Mouse (Mus musculus) liver, adult 2 months (tissue): ENCODE data around the gene Adgrl4.
A peak's percentile ranks its signal among the peaks of the same experiment; 100 is the strongest.

ENCODE experiments used
- CTCF ChIP-seq: fragments of 200-500 bp; IDR thresholded peaks from 2 replicates; pipeline ENCODE4 v1.5.1; 2011; ENCODE audit warnings: low read depth, low read length, control low read depth
- POLR2A ChIP-seq: fragments of 200-500 bp; IDR thresholded peaks from 2 replicates; pipeline ENCODE4 v1.6.1; 2011; ENCODE audit warnings: low read length, control low read depth; ENCODE audit not compliant: insufficient read depth; ENCODE audit errors: extremely low read depth

DNA sequence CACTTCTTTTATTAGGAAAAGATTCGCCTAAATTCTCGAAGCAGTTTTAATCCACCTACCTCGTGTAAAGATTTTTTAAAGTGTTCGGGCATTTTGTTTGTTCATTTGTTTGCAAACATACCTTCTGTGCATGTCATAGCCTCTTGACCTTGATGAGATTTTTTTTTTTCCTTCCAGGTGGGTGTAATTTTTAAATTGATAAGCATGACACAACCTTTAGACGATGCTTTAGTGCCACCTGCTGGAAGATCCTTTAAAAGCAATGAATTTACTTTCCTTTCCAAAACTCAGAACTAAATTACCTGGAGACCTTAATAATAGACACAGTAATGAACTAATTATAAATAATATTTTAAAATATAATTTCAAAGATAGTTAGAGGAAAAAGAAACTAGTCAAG, 128.9 kb downstream of the Adgrl4 start:
- TF ChIP-seq POLR2A (no peak), CTCF (peak; percentile 49)
